Mouse (Mus musculus) E14TG2a.4 (cell line): ENCODE data around the gene Mamdc2.

ENCODE experiments used
- H3K27me3 ChIP-seq: 2 replicates; pipeline ENCODE4 v1.6.1; 2014; ENCODE audit warnings: low read length, control low read depth; ENCODE audit not compliant: insufficient read depth
- H3K36me3 ChIP-seq: 2 replicates; pipeline ENCODE4 v1.6.1; 2014; ENCODE audit warnings: low read length, control low read depth; ENCODE audit not compliant: insufficient read depth
- H3K4me1 ChIP-seq: replicated peaks from 2 replicates; pipeline ENCODE4 v1.6.1; 2014; ENCODE audit warnings: low read depth, low read length, control low read depth
- H3K4me3 ChIP-seq: replicated peaks from 2 replicates; pipeline ENCODE4 v1.5.1; 2014; ENCODE audit warnings: mild to moderate bottlenecking, low read length
- H3K9me3 ChIP-seq: 2 replicates; pipeline ENCODE4 v1.6.1; 2014; ENCODE audit warnings: low read length, control low read depth
- CTCF ChIP-seq: conservative IDR thresholded peaks from 2 replicates; pipeline ENCODE4 v1.5.1; 2014; ENCODE audit warnings: low read length
- NANOG ChIP-seq: IDR thresholded peaks from 2 replicates; pipeline ENCODE4 v1.6.1; 2014; ENCODE audit warnings: borderline replicate concordance, low read length, mixed read lengths
- POU5F1 ChIP-seq: IDR thresholded peaks from 2 replicates; pipeline ENCODE4 v1.6.1; 2014; ENCODE audit warnings: low read length, borderline replicate concordance

The Mamdc2 gene

DNA sequence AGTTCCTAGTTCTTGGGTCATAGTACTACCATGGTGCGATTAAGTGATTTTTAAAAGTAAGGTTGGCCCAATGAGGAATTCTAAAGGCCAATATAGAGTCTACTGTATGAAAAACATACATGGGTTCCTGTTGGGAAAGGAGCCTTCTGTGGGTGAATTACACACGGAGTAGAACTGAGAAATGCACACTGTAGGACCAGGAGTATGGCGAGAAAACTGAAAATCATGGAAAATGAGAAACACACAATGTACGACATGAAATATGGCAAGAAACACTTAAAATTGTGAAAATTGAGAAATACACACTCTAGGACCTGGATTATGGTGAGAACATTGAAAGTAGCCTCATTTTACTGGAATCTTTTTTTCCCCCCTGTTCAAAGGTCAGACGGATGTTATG is 91.0 kb downstream of the Mamdc2 start:
- H3K36me3 ChIP-seq = no peaks in the 10 kb centered on the region
- TF ChIP-seq CTCF = no peak
- TF ChIP-seq NANOG = no peak
- no peak for TF ChIP-seq POU5F1

DNA sequence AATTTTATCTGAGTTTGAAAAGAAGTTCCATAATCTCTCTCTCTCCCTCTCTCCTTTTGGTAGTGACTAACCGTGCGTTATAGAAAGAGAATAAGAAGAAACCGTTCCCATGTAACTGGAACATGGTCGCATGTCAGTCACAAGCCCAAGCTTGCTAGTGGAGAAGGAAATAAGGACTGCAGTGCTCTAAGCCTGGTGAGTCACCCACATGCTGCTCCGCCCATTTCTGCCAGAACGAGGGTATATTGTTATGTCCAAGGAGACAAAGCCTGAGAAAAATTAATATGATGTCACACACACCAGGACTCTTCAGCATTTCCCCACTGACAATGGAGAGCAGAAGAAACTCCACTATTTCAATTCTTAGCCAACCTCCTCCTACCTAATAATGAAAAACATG is 93.5 kb downstream of the Mamdc2 start:
- H3K36me3 ChIP-seq = no peaks in the 10 kb centered on the region
- TF ChIP-seq POU5F1 (no peak), NANOG (no peak), CTCF (no peak)
- no peaks in the 10 kb centered on the region for H3K9me3 ChIP-seq
- H3K4me3 ChIP-seq = no peak overlapping the region
- H3K4me1 ChIP-seq = no peaks in the 10 kb centered on the region
- H3K27me3 ChIP-seq = no peaks in the 10 kb centered on the region

More for the DNA sequence above, 91.0 kb downstream of the Mamdc2 start:
- Histone ChIP-seq H3K4me1 (no peaks in the 10 kb centered on the region), H3K27me3 (no peaks in the 10 kb centered on the region), H3K9me3 (no peaks in the 10 kb centered on the region), H3K4me3 (no peak overlapping the region)

DNA sequence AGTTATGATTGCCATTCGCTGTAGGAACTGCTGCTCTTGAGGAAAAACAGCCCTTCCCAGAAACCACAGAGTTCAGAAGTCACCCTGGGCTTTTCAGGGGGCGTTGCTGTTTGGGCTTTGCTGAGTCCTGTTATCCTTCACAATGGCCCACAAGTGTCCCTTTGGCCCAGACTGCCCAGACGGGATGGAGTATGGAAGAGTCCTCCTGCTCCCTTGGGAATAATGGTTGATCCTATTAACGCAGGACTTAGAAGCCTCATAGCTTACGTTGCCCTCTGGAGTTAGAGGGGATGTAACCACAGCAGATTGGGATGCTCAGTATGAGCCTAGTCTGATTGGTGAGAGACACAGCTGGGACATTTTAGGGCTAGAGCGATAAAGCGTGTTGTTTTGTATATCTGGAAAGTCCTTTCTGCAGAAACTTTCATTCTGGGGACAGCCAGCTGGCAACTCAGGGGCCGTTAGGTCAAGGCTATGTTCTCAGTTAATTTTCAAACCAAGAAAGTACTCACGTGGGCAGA is 94.3 kb downstream of the Mamdc2 start:
- Histone ChIP-seq H3K4me3 (no peak overlapping the region), H3K27me3 (no peaks in the 10 kb centered on the region), H3K36me3 (no peaks in the 10 kb centered on the region), H3K4me1 (no peaks in the 10 kb centered on the region), H3K9me3 (no peaks in the 10 kb centered on the region)
- TF ChIP-seq POU5F1 = no peak
- no peak for TF ChIP-seq NANOG
- TF ChIP-seq CTCF = no peak

DNA sequence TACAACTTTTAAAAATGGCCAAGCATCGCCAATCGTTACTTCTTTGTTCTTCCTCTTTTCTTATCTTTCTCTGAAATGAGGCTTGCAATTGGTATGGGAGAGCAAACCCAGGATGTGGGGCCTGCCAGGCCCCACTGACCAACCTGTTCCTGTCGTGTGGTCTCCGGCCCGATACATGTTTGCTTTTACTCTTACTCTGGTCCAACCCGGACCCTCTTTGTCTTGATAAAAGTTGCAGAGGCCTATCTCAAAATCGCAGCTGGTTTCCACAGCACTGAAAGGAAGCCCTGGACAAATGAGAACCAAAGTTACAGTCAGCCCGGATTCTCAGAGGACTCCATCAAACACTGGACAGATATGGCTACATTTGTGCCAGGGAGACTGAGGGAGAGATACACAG is 95.1 kb downstream of the Mamdc2 start:
- H3K36me3 ChIP-seq = no peaks in the 10 kb centered on the region
- no peaks in the 10 kb centered on the region for H3K9me3 ChIP-seq
- TF ChIP-seq NANOG (no peak), POU5F1 (no peak), CTCF (no peak)
- no peak overlapping the region for H3K4me3 ChIP-seq
- H3K4me1 ChIP-seq = no peaks in the 10 kb centered on the region
- H3K27me3 ChIP-seq = no peaks in the 10 kb centered on the region

DNA sequence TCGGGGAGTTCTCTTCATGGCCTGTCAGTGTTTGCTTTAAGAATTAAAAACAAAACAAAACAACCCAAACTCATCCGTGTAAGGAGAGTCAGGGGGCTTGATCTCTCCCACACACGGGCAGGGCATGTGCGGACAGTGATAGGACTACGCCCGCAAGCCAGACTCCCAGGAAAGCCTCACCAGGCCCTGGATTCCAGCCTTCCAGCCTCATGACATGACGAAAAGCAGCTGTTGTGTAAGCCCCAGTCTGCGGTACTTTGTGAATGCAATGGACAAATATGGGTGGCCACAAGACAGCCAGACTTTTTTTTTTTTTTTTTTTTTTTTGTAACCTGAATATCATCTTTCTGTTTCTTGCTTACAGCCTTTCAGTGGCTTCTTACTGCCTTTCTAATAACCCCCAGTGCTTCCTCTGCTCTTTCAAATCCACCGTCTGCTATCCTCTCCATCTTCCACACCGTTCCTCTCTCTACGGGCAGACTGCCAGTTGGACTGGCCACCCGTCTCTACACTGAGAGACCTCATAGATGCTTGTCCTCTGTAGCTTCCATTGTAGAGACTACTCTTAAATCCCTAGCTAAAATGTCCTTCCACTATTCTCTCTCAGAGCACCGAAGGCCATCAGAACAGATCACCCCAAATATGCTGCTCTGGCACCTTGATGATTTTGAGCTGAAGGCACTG is 96.3 kb downstream of the Mamdc2 start:
- no peak for TF ChIP-seq NANOG
- TF ChIP-seq POU5F1 = no peak
- TF ChIP-seq CTCF = no peak
- no peaks in the 10 kb centered on the region for H3K9me3 ChIP-seq
- H3K27me3 ChIP-seq = no peaks in the 10 kb centered on the region
- H3K4me3 ChIP-seq = no peak overlapping the region
- no peaks in the 10 kb centered on the region for H3K4me1 ChIP-seq
- no peaks in the 10 kb centered on the region for H3K36me3 ChIP-seq

DNA sequence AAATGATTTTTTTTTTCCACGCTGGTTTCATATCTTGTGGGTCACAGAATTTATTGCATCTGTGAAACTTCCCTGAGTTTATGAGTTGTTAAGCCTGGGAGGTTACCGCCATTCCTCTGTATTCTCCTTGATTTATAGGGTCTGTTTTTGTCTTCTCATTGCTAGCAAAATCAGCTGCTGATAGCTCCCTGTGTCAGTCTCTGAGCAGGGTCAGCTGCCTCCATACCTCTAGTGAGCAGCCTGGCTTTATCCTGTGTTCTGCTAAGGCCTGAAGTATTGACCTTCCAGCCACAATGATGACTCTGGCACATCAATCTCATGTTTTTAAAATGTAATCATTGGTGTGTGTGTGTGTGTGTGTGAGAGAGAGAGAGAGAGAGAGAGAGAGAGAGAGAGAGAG is 98.3 kb downstream of the Mamdc2 start:
- no peak for TF ChIP-seq NANOG
- no peak for TF ChIP-seq CTCF
- TF ChIP-seq POU5F1 = no peak
- Histone ChIP-seq H3K27me3 (no peaks in the 10 kb centered on the region), H3K4me3 (no peak overlapping the region), H3K36me3 (no peaks in the 10 kb centered on the region), H3K9me3 (no peaks in the 10 kb centered on the region), H3K4me1 (no peaks in the 10 kb centered on the region)

DNA sequence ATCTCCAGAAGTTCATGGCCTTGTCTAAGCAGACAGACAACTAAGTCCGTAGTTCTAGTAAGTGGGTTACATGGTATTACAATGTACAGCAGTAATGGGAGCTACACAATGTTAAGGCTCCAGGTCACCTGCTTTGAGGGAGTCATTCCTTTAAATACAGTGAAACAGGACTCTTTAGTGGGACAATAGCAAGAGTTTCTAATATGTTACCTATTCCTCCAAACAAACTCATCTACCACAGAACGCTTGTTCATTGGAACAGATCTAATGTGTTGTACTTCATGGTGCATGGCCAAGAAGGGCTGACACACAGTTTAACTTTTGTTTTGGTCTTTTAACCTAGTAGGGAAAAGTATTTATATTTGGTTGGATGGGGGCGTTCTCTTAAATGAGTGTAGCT is 105.5 kb downstream of the Mamdc2 start:
- TF ChIP-seq POU5F1 (no peak), NANOG (no peak), CTCF (no peak)
- Histone ChIP-seq H3K36me3 (no peaks in the 10 kb centered on the region), H3K9me3 (no peaks in the 10 kb centered on the region), H3K4me1 (no peaks in the 10 kb centered on the region), H3K4me3 (no peak overlapping the region), H3K27me3 (no peaks in the 10 kb centered on the region)

DNA sequence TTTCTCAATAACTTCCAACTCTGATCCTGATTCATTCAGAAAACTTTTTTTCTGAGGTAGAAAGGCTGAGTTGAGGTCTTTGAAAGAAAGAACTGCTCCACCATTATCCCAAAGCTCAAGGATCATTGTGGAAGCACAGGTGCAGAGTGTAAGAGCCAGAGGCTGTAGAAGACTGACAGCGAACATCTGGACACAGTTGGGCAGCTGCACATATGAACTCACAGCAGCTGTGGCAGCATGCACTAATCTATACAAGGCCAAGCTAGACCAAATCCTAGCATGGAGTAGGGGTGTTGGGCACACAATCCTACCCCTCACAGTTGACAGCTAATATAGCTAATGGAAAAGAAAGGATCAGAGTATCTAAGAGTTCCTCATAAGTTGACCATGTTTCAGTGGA is 115.4 kb downstream of the Mamdc2 start:
- H3K9me3 ChIP-seq = no peaks in the 10 kb centered on the region
- TF ChIP-seq NANOG (no peak), POU5F1 (no peak), CTCF (no peak)

DNA sequence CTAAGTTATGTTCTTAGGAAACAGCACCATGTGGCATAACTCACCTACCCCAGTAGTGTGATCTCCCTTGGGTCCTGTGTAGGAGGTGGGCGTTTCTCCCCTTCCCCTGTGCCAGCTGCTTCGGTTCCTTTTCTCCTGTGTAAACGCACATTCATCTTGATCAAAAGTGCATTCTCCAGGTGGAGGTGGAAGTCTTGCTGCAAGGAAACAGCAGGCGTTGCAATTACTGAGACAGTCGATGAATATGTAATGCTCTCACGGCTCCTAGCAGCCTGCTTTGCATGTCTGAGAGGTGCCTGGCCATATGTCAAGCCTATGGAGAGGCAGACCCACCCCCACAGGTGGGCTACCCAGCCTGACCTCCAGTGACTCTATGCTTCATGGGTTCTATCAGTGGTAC is 117.4 kb downstream of the Mamdc2 start:
- no peak overlapping the region for H3K4me3 ChIP-seq
- H3K36me3 ChIP-seq = no peaks in the 10 kb centered on the region
- 0 out of 2 replicates have a peak, but pooled peaks cover 4% of the 10 kb centered on the region for H3K4me1 ChIP-seq
- no peaks in the 10 kb centered on the region for H3K27me3 ChIP-seq
- H3K9me3 ChIP-seq = no peaks in the 10 kb centered on the region
- TF ChIP-seq POU5F1 = no peak
- no peak for TF ChIP-seq NANOG
- no peak for TF ChIP-seq CTCF

More for the DNA sequence above, 115.4 kb downstream of the Mamdc2 start:
- Histone ChIP-seq H3K36me3 (no peaks in the 10 kb centered on the region), H3K4me1 (0 out of 2 replicates have a peak, but pooled peaks cover 4% of the 10 kb centered on the region), H3K27me3 (no peaks in the 10 kb centered on the region), H3K4me3 (no peak overlapping the region)
